Mouse (Mus musculus): ENCODE measurements around the gene Sprr1b.

Gene Sprr1b

GRCm38 (mm10) chr3:92438689-92439088 lies at the start of gene Sprr1b:
Sprr1b (minus strand) TSS chr3:92438789.
- DNase-seq (ENCODE audit: low read depth, low spot score) = no peak

DNA sequence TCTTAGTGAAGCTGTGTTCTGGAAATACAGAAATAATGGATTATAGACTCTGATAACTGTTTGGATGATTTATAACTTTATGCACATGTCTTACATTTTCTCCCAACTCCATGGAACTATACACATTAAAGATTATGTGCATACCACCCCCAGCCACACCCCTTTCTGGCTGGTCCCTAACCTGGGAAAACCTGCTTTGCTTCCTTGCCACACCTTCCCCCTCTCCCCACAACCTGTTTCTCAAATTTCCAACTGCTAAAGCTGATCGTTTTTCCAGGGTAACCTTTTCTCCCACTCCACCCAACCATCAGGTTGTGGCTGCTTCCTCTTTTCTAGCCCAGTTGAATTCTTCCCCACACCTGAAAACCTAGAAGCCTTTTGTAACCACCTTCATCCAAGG lies 47.7 kb upstream of the Sprr1b start:
- no peak for DNase-seq (ENCODE audit: low read depth, low spot score)

GRCm38 (mm10) chr3:92485863-92486262 lies 47.3 kb upstream of the Sprr1b start, which contains the start of gene Sprr1a:
Sprr1a (minus strand) TSS chr3:92485895.
- DNase-seq (ENCODE audit: low read depth, low spot score) = no peak

DNA sequence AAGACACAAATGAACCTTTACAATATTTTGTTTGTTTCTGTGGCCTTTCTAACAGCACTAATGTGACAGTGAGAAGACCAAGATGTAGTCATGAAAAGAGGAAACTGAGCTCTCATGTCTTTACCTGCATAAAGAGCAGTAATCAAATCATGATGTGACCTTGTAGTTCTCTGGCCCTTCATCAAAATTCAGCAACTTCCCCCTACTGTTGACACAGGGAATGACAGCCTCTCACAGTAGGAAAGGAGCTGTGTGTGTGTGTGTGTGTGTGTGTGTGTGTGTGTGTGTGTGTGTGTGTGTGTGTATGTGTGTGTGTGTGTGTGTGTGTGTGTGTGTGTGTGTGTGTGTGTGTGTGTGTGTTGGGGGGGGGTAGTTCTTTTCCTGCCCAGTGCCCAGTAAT lies 42.7 kb upstream of the Sprr1b start:
- peak; percentile 13 for DNase-seq (ENCODE audit: low read depth, low spot score)

GRCm38 (mm10) chr3:92470111-92470510 lies 31.5 kb upstream of the Sprr1b start:
- no peak for DNase-seq (ENCODE audit: low read depth, low spot score)

- no peak for DNase-seq (ENCODE audit: low read depth, low spot score)
Measured at GRCm38 (mm10) chr3:92467424-92467823, 28.8 kb upstream of the Sprr1b start.

- DNase-seq (ENCODE audit: low read depth, low spot score) = no peak
Measured at GRCm38 (mm10) chr3:92466576-92466975, 28.0 kb upstream of the Sprr1b start.

GRCm38 (mm10) chr3:92458620-92459019 lies 20.0 kb upstream of the Sprr1b start, which contains the start of gene Sprr3:
Sprr3 (minus strand) TSS chr3:92458720.
- DNase-seq (ENCODE audit: low read depth, low spot score) = no peak

GRCm38 (mm10) chr3:92455151-92455550 lies 16.6 kb upstream of the Sprr1b start:
- DNase-seq (ENCODE audit: low read depth, low spot score) = no peak

DNA sequence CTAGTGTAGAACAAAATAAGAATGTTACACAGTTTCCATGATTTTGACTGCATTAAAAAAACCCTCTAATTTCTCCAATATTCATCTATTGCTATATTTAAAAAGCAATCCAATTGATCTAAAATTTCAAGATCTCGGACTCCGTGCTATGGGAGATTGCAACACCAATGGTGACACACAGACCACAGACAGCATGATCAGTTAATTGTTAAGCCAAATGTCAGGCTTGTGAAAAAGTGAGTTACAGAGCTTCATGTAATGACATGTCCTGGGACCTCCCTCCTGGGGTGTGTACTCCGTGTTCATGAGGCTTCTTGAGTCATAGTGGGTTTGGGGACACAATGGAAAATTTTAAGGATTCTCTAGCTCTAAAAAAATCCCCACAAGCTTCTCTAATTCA lies 1.6 kb upstream of the Sprr1b start:
- no peak for DNase-seq (ENCODE audit: low read depth, low spot score)

- no peak for DNase-seq (ENCODE audit: low read depth, low spot score)
Measured at GRCm38 (mm10) chr3:92432282-92432681, 6.3 kb downstream of the Sprr1b start, which contains the start of gene Sprr2k. Sprr2k (plus strand) TSS chr3:92432582.

GRCm38 (mm10) chr3:92429323-92429722 lies 9.3 kb downstream of the Sprr1b start, which contains the start of gene Gm9774:
Gm9774 (minus strand) TSS chr3:92429423.
- no peak for DNase-seq (ENCODE audit: low read depth, low spot score)

- no peak for DNase-seq (ENCODE audit: low read depth, low spot score)
Measured at GRCm38 (mm10) chr3:92417782-92418181, 20.8 kb downstream of the Sprr1b start, which contains the start of gene Sprr2j-ps. Sprr2j-ps (plus strand) TSS chr3:92418082.

DNA sequence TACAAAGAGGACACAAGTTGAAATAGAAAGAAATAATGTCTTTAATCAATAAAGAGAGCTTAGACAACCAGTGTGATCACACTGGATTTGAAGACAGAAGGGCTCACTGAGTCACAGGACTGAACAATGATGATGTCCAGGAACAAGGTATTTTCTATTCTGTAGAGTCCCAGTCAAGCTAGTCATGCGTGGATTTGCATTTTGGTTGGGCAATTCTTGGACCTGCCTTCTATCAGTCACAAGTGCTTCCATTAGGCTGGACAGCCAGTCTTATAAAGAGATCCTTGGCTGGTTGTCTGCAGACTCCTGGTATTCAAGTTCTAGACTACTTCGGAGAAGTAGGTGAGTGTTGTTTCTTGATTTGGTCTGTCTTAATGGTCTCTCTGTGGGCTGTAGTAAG lies 30.9 kb downstream of the Sprr1b start, which contains the start of gene Sprr2i:
Gene Sprr2i, plus strand, starts transcription at position 301 of the 400 bp plus-strand sequence.
- DNase-seq (ENCODE audit: low read depth, low spot score) = no peak

DNA sequence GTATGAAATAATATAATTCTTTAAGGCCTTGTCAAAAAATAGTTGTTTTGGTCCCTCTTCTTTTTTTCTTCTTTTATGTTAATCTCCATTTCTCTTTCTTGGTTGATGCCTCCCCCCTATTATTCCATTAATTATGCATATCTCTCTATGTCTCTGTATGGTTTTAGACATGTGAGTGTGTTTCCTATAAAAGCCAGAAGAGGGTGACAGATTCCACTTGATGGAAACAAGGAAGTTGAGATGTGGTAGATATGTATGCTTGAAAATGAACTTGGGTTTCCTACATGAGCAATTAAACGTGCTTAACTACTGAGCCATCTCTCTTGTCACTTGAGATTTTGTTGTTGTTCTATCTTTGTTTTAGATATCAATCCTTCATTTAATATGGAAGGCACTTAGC lies 44.3 kb downstream of the Sprr1b start:
- DNase-seq (ENCODE audit: low read depth, low spot score) = no peak

Measured in mesoderm, embryonic 11.5 days (tissue).